Mouse (Mus musculus) intestine, embryonic 14.5 days (tissue): ENCODE results near the gene B4galt7. TPM values are rescaled to one million over a fixed set of nuclear protein-coding genes. Genes with fewer than 3 reads are reported as not detected.
"Not testable (repeated sequence)": the region's sequence is repeated elsewhere in the genome, so short reads cannot be mapped to it uniquely, and the experiment has no call there.

Experiments
- ATAC-seq: fragments of 200-750 bp; cut with Nextera tagmentation; replicated peaks from 2 replicates; pipeline ENCODE4 v1.8.0; 2017; ENCODE audit warnings: low read depth, moderate number of reproducible peaks, moderate TSS enrichment, moderate library complexity; ENCODE audit not compliant: low FRiP score, low TSS enrichment
- DNase-seq: peaks from one replicate; pipeline ENCODE4 v3.0.0-alpha.2; 2018; ENCODE audit warnings: low spot score
- H3K27ac ChIP-seq: fragments of 300-500 bp; sonication (generic); 2 replicates; pipeline ENCODE4 v1.5.1; 2014; ENCODE audit warnings: low read depth, mild to moderate bottlenecking, control low read depth
- H3K27me3 ChIP-seq: fragments of 300-500 bp; sonication (generic); replicated peaks from 2 replicates; pipeline ENCODE4 v1.6.1; 2014; ENCODE audit warnings: low read length, control low read depth; ENCODE audit not compliant: control insufficient read depth, insufficient read depth
- H3K36me3 ChIP-seq: fragments of 300-500 bp; sonication (generic); 2 replicates; pipeline ENCODE4 v1.6.1; 2014; ENCODE audit warnings: low read length, control low read depth; ENCODE audit not compliant: control insufficient read depth, insufficient read depth
- H3K4me1 ChIP-seq: fragments of 300-500 bp; sonication (generic); replicated peaks from 2 replicates; pipeline ENCODE4 v1.6.1; 2014; ENCODE audit warnings: low read length, control low read depth, mixed read lengths; ENCODE audit not compliant: control insufficient read depth, insufficient read depth
- H3K4me2 ChIP-seq: fragments of 300-500 bp; sonication (generic); 2 replicates; pipeline ENCODE4 v1.6.1; 2014; ENCODE audit warnings: low read length
- H3K4me3 ChIP-seq: fragments of 300-500 bp; sonication (generic); 2 replicates; pipeline ENCODE4 v1.5.1; 2014; ENCODE audit warnings: low read depth, low read length, control low read depth, mixed read lengths
- H3K9ac ChIP-seq: fragments of 300-500 bp; sonication (generic); 2 replicates; pipeline ENCODE4 v1.6.1; 2014; ENCODE audit warnings: mild to moderate bottlenecking, low read length
- H3K9me3 ChIP-seq: fragments of 300-500 bp; sonication (generic); 2 replicates; pipeline ENCODE4 v1.6.1; 2016; ENCODE audit warnings: low read length, control low read depth; ENCODE audit not compliant: control insufficient read depth
- WGBS: fragments of 180-500 bp; shearing (Covaris S2); extraction: QIAGEN DNeasy Blood & Tissue Kit; methylation state at CpG from one replicate; pipeline ENCODE4 v1.1.7; 2014; 5-methylcytosine and 5-hydroxymethylcytosine counted together
- polyA plus RNA-seq: library from polyadenylated mRNA; unstranded; fragments of >200 nt; fragmentation: Nextera tagmentation; extraction: Ambion mirVana; gene quantifications from 2 replicates; pipeline ENCODE4 v1.2.1, GENCODE M21; 2014

The B4galt7 gene
- 12.6 and 17.4 TPM in 2 replicates for polyA plus RNA-seq

GRCm38 (mm10) chr13:55599566-55600540 lies at the start of gene B4galt7:
Gene B4galt7 (plus strand): TSS chr13:55599896.
- Histone ChIP-seq H3K4me3 (peak within 1 kb of the TSS; percentile 85), H3K4me1 (peaks cover 6% of the 10 kb centered on the region; the same call in 1 of the 2 replicates), H3K36me3 (peaks cover 42% of the 10 kb centered on the region), H3K9ac (peak within 1 kb of the TSS; percentile 78), H3K9me3 (no peaks in the 10 kb centered on the region), H3K27ac (no peak within 1 kb of the TSS), H3K4me2 (peak within 1 kb of the TSS; percentile 90), H3K27me3 (no peaks in the 10 kb centered on the region)
- DNase-seq (peak; percentile 91), ATAC-seq (peak; percentile 88)
- WGBS, result 9% methylated on average over 51 of the region's 51 CpGs

GRCm38 (mm10) chr13:55555921-55556320 lies 43.8 kb upstream of the B4galt7 start:
- Histone ChIP-seq H3K4me2 (no peak overlapping the region), H3K27me3 (no peaks in the 10 kb centered on the region), H3K36me3 (peaks cover 55% of the 10 kb centered on the region), H3K27ac (no peak overlapping the region), H3K4me3 (no peak overlapping the region), H3K9me3 (no peaks in the 10 kb centered on the region), H3K4me1 (no peaks in the 10 kb centered on the region), H3K9ac (no peak overlapping the region)
- ATAC-seq, result no peak
- WGBS, result 91% methylated on average over 9 of the region's 9 CpGs
- no peak for DNase-seq

GRCm38 (mm10) chr13:55557499-55557898 lies 42.2 kb upstream of the B4galt7 start:
- no peaks in the 10 kb centered on the region for H3K4me1 ChIP-seq
- no peak for DNase-seq
- H3K27me3 ChIP-seq, result no peaks in the 10 kb centered on the region
- no peak for ATAC-seq
- WGBS, result 80% methylated on average over 6 of the region's 6 CpGs
- H3K36me3 ChIP-seq, result peaks cover 40% of the 10 kb centered on the region
- no peak overlapping the region for H3K4me2 ChIP-seq
- H3K9me3 ChIP-seq, result no peaks in the 10 kb centered on the region
- H3K4me3 ChIP-seq, result no peak overlapping the region
- no peak overlapping the region for H3K9ac ChIP-seq
- H3K27ac ChIP-seq, result no peak overlapping the region

GRCm38 (mm10) chr13:55563266-55563879 lies 36.3 kb upstream of the B4galt7 start:
- Histone ChIP-seq H3K27ac (no peak overlapping the region), H3K9me3 (no peaks in the 10 kb centered on the region), H3K36me3 (peaks cover 18% of the 10 kb centered on the region), H3K27me3 (no peaks in the 10 kb centered on the region), H3K4me2 (no peak overlapping the region), H3K4me1 (no peaks in the 10 kb centered on the region), H3K4me3 (no peak overlapping the region), H3K9ac (no peak overlapping the region)
- no peak for DNase-seq
- 88% methylated on average over 7 of the region's 7 CpGs for WGBS
- no peak for ATAC-seq

GRCm38 (mm10) chr13:55567001-55567400 lies 32.7 kb upstream of the B4galt7 start:
- no peak overlapping the region for H3K4me2 ChIP-seq
- H3K4me1 ChIP-seq, result peaks cover 17% of the 10 kb centered on the region
- peaks cover 21% of the 10 kb centered on the region for H3K36me3 ChIP-seq
- no peak for DNase-seq
- no peak overlapping the region for H3K27ac ChIP-seq
- no peak overlapping the region for H3K9ac ChIP-seq
- no peaks in the 10 kb centered on the region for H3K27me3 ChIP-seq
- no peak overlapping the region for H3K4me3 ChIP-seq
- H3K9me3 ChIP-seq, result no peaks in the 10 kb centered on the region
- no peak for ATAC-seq
- 81% methylated on average over 6 of the region's 6 CpGs for WGBS

- H3K4me3 ChIP-seq, result no peak overlapping the region
- WGBS, result 83% methylated on average over 2 of the region's 2 CpGs
- ATAC-seq (no peak), DNase-seq (no peak)
- H3K27ac ChIP-seq, result no peak overlapping the region
- no peaks in the 10 kb centered on the region for H3K27me3 ChIP-seq
- no peak overlapping the region for H3K9ac ChIP-seq
- peaks cover 17% of the 10 kb centered on the region for H3K4me1 ChIP-seq
- peaks cover 21% of the 10 kb centered on the region for H3K36me3 ChIP-seq
- no peaks in the 10 kb centered on the region for H3K9me3 ChIP-seq
- H3K4me2 ChIP-seq, result no peak overlapping the region
Observed at GRCm38 (mm10) chr13:55567949-55568348, 31.7 kb upstream of the B4galt7 start.

GRCm38 (mm10) chr13:55568524-55568923 lies 31.2 kb upstream of the B4galt7 start:
- H3K4me2 ChIP-seq, ATAC-seq, H3K9ac ChIP-seq, H3K27ac ChIP-seq, DNase-seq, H3K27me3 ChIP-seq, H3K9me3 ChIP-seq, H3K4me3 ChIP-seq: not testable (repeated sequence)
- H3K36me3 ChIP-seq, result peaks cover 21% of the 10 kb centered on the region
- peaks cover 17% of the 10 kb centered on the region for H3K4me1 ChIP-seq
- 89% methylated on average over 4 of the region's 4 CpGs for WGBS

GRCm38 (mm10) chr13:55569726-55570285 lies 29.9 kb upstream of the B4galt7 start:
- Histone ChIP-seq H3K4me1 (peaks cover 17% of the 10 kb centered on the region), H3K4me2 (peak overlapping the region; percentile 96), H3K36me3 (peaks cover 21% of the 10 kb centered on the region), H3K4me3 (peak overlapping the region; percentile 65), H3K9me3 (no peaks in the 10 kb centered on the region), H3K27ac (peak overlapping the region; percentile 78), H3K27me3 (no peaks in the 10 kb centered on the region), H3K9ac (peak overlapping the region; percentile 77)
- 4% methylated on average over 16 of the region's 16 CpGs for WGBS
- peak; percentile 55 for DNase-seq
- ATAC-seq, result no peak
